8 mouse cellular contexts compared by ENCODE assay signal in the genomic region with DNA sequence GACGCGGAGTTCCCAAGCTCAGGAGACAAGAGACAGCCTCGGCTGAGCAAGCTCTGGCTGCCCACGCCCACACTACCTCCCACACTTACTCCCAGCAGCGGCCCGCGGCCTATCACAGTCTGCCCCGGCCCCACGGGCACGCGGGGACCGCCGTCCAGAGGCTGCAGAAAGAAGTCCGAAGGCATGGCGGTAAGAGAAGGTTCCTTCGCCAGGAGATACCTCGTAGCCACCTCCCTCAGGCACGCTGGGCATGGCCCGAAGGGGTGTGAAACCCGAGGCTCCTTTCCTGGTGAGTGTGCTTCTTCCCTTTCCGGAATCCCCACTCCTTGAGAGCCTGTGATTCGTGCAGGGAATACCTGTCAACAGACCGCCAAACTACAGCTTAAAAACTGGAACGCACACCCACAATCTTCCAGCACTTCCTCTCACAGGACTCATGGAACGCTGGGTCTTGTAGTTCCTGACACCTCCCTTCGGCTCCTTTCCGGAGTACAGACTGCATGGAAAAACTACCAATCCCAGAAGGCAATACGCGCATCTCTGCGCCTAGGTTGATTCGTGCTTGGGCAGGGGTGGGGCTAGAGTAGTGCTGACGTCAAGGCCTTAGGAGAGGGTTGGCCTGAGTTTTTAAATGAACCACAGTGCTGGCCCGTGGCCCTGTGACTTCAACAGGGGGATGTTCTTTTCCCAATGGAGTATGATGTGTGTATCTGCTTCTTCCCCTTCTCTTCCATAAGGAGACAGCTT. TPM values are rescaled to one million over a fixed set of nuclear protein-coding genes. Genes with fewer than 3 reads are reported as not detected.
DNase-seq lines count a peak whose midpoint lies in the region; ATAC-seq and TF ChIP-seq lines count a peak whose summit lies in the region.

A gene (minus strand): TSS at position 423 of the 747 bp plus-strand sequence.

- no peak; the same call in none of the 2 replicates for TF ChIP-seq POLR2A in testis, adult 2 months (IDR thresholded peaks at IDR 0.05; ENCODE audit: control insufficient read depth, low read depth, low read length)

- TF ChIP-seq EP300 in heart, postnatal 0 days (IDR thresholded peaks at IDR 0.05; ENCODE audit: low read depth) = no peak

- H3K4me3 ChIP-seq in E14TG2a.4 (replicated peaks; ENCODE audit: low read length) = peak within 1 kb of the TSS; percentile 93
- peak within 1 kb of the TSS; percentile 76 for H3K4me3 ChIP-seq in forebrain, embryonic 12.5 days (replicated peaks)
- peak within 1 kb of the TSS; percentile 87 for H3K4me3 ChIP-seq in heart, postnatal 0 days (ENCODE audit: low read depth, low read length)
- H3K4me3 ChIP-seq in liver, embryonic 16.5 days (ENCODE audit: low read depth, low read length) = peak within 1 kb of the TSS; percentile 88
- H3K4me3 ChIP-seq in neural tube, embryonic 13.5 days = peak within 1 kb of the TSS; percentile 67
- peak within 1 kb of the TSS; percentile 92 for H3K4me3 ChIP-seq in testis, adult 2 months (ENCODE audit: control insufficient read depth, low read depth, low read length)

- TF ChIP-seq CTCF in E14TG2a.4 (conservative IDR thresholded peaks at IDR 0.05; ENCODE audit: low read length) = no peak
- no peak for TF ChIP-seq CTCF in heart, postnatal 0 days (IDR thresholded peaks at IDR 0.05; ENCODE audit: low read depth)
- TF ChIP-seq CTCF in testis, adult 2 months (IDR thresholded peaks at IDR 0.05; ENCODE audit: control insufficient read depth, insufficient read depth, insufficient replicate concordance, low read depth, low read length) = no peak

- peak; percentile 99 for ATAC-seq in forebrain, embryonic 12.5 days (ENCODE audit: low FRiP score)
- ATAC-seq in heart, postnatal 0 days (ENCODE audit: insufficient read depth, low read depth) = peak; percentile 100
- peak; percentile 98 for ATAC-seq in liver, embryonic 16.5 days (ENCODE audit: low read depth)
- ATAC-seq in neural tube, embryonic 13.5 days (ENCODE audit: low read depth) = peak; percentile 100

- no peaks in the 10 kb centered on the region for H3K27me3 ChIP-seq in E14TG2a.4 (ENCODE audit: insufficient read depth, low read length)
- no peaks in the 10 kb centered on the region for H3K27me3 ChIP-seq in forebrain, embryonic 12.5 days
- no peaks in the 10 kb centered on the region for H3K27me3 ChIP-seq in heart, postnatal 0 days (ENCODE audit: control insufficient read depth, insufficient read depth, low read length)
- H3K27me3 ChIP-seq in liver, embryonic 16.5 days (ENCODE audit: control insufficient read depth, insufficient read depth, low read depth, low read length) = no peaks in the 10 kb centered on the region
- H3K27me3 ChIP-seq in neural tube, embryonic 13.5 days = no peaks in the 10 kb centered on the region
- no peaks in the 10 kb centered on the region for H3K27me3 ChIP-seq in testis, adult 2 months (ENCODE audit: control insufficient read depth, insufficient read depth, low read length)

- under 1% methylated on average over 33 of the region's 33 CpGs for WGBS in forebrain, embryonic 12.5 days
- WGBS in heart, postnatal 0 days = under 1% methylated on average over 33 of the region's 33 CpGs
- WGBS in liver, embryonic 16.5 days (ENCODE audit: insufficient replicate concordance) = under 1% methylated on average over 33 of the region's 33 CpGs
- under 1% methylated on average over 33 of the region's 33 CpGs for WGBS in neural tube, embryonic 13.5 days

- H3K4me2 ChIP-seq in forebrain, embryonic 12.5 days = peak within 1 kb of the TSS; percentile 95
- H3K4me2 ChIP-seq in heart, postnatal 0 days (ENCODE audit: low read depth, low read length) = peak within 1 kb of the TSS; percentile 95
- peak within 1 kb of the TSS; percentile 70 for H3K4me2 ChIP-seq in liver, embryonic 16.5 days (ENCODE audit: low read depth, low read length)
- peak within 1 kb of the TSS; percentile 94 for H3K4me2 ChIP-seq in neural tube, embryonic 13.5 days

- peak within 1 kb of the TSS; percentile 9 for H3K27ac ChIP-seq in forebrain, embryonic 12.5 days
- H3K27ac ChIP-seq in heart, postnatal 0 days (ENCODE audit: low read depth) = peak within 1 kb of the TSS; percentile 49; the same call in 1 of the 2 replicates
- H3K27ac ChIP-seq in liver, embryonic 16.5 days (ENCODE audit: low read length) = peak within 1 kb of the TSS; percentile 99
- H3K27ac ChIP-seq in neural tube, embryonic 13.5 days (replicated peaks) = peak within 1 kb of the TSS; percentile 57
- H3K27ac ChIP-seq in testis, adult 2 months (ENCODE audit: control insufficient read depth, insufficient read depth, low read depth, low read length) = peak within 1 kb of the TSS; percentile 72

- peak; percentile 97 for DNase-seq in c-Kit-positive CD71-positive TER-119-positive erythroid progenitor cells, embryonic 14.5 days (ENCODE audit: low spot score)
- DNase-seq in heart, postnatal 0 days (ENCODE audit: low spot score) = peak; percentile 100
- DNase-seq in kidney, postnatal 4 days = peak; percentile 87 to 92

- H3K4me1 ChIP-seq in E14TG2a.4 (replicated peaks; ENCODE audit: low read depth, low read length) = peaks cover 34% of the 10 kb centered on the region
- peaks cover 26% of the 10 kb centered on the region for H3K4me1 ChIP-seq in forebrain, embryonic 12.5 days
- H3K4me1 ChIP-seq in heart, postnatal 0 days (ENCODE audit: control insufficient read depth, insufficient read depth) = peaks cover 6% of the 10 kb centered on the region
- peaks cover 36% of the 10 kb centered on the region for H3K4me1 ChIP-seq in liver, embryonic 16.5 days (ENCODE audit: control insufficient read depth, low read depth, low read length)
- H3K4me1 ChIP-seq in neural tube, embryonic 13.5 days (replicated peaks) = peaks cover 23% of the 10 kb centered on the region
- peaks cover 3% of the 10 kb centered on the region; the same call in 1 of the 2 replicates for H3K4me1 ChIP-seq in testis, adult 2 months (ENCODE audit: control insufficient read depth, insufficient read depth, low read length)

- H3K9me3 ChIP-seq in E14TG2a.4 (ENCODE audit: low read length) = no peaks in the 10 kb centered on the region
- no peaks in the 10 kb centered on the region for H3K9me3 ChIP-seq in forebrain, embryonic 12.5 days
- no peaks in the 10 kb centered on the region for H3K9me3 ChIP-seq in heart, postnatal 0 days (replicated peaks; ENCODE audit: control insufficient read depth, low read length)
- no peaks in the 10 kb centered on the region for H3K9me3 ChIP-seq in liver, embryonic 16.5 days (replicated peaks; ENCODE audit: control insufficient read depth, low read length)
- no peaks in the 10 kb centered on the region for H3K9me3 ChIP-seq in neural tube, embryonic 13.5 days

- peak within 1 kb of the TSS; percentile 72 for H3K9ac ChIP-seq in forebrain, embryonic 12.5 days
- peak within 1 kb of the TSS; percentile 68 for H3K9ac ChIP-seq in heart, postnatal 0 days (replicated peaks; ENCODE audit: low read depth, low read length)
- peak within 1 kb of the TSS; percentile 92 for H3K9ac ChIP-seq in liver, embryonic 16.5 days (ENCODE audit: low read depth, low read length)
- H3K9ac ChIP-seq in neural tube, embryonic 13.5 days = peak within 1 kb of the TSS; percentile 79

- H3K36me3 ChIP-seq in E14TG2a.4 (ENCODE audit: insufficient read depth, low read length) = no peaks in the 10 kb centered on the region
- H3K36me3 ChIP-seq in forebrain, embryonic 12.5 days (replicated peaks) = no peaks in the 10 kb centered on the region
- no peaks in the 10 kb centered on the region for H3K36me3 ChIP-seq in heart, postnatal 0 days (replicated peaks; ENCODE audit: control insufficient read depth, insufficient read depth, low read length)
- H3K36me3 ChIP-seq in liver, embryonic 16.5 days (ENCODE audit: control insufficient read depth, insufficient read depth) = no peaks in the 10 kb centered on the region
- no peaks in the 10 kb centered on the region for H3K36me3 ChIP-seq in neural tube, embryonic 13.5 days
- no peaks in the 10 kb centered on the region for H3K36me3 ChIP-seq in testis, adult 2 months (ENCODE audit: control insufficient read depth, insufficient read depth, low read length)

RNA-seq across cellular contexts. Expression of the gene that starts here (rescaled TPM):
- polyA plus RNA-seq in forebrain, embryonic 12.5 days (2016; fragmentation: Nextera tagmentation; extraction: Ambion mirVana) = 15.5 and 15.6 TPM in 2 replicates
- total RNA-seq in heart, postnatal 0 days (2014; rRNA removed; ENCODE audit: low replicate concordance) = 1.6 and 2.0 TPM in 2 replicates
- 2.7 and 4.2 TPM in 2 replicates for polyA plus RNA-seq in heart, postnatal 0 days (2015; fragmentation: Nextera tagmentation; extraction: Ambion mirVana)
- polyA plus RNA-seq in liver, embryonic 16.5 days (2015; fragmentation: Nextera tagmentation; extraction: Ambion mirVana) = 13.9 and 15.4 TPM in 2 replicates
- 8.9 and 12.3 TPM in 2 replicates for polyA plus RNA-seq in neural tube, embryonic 13.5 days (2015; fragmentation: Nextera tagmentation; extraction: Ambion mirVana)
- polyA plus RNA-seq in testis, adult 2 months (2012; rRNA removed) = 3.3 and 3.8 TPM in 2 replicates

Comparison
In these comparisons a context has a peak if more than half of its experiments do, and no peak if none do; other contexts are left out.
1. Peak in every context shown above with its lines: DNase-seq, ATAC-seq, H3K4me3 ChIP-seq and H3K27ac ChIP-seq.
2. H3K27ac ChIP-seq: peak in every context shown above with its lines; median percentile 99 in liver, embryonic 16.5 days; 72 in testis, adult 2 months; 57 in neural tube, embryonic 13.5 days; 49 in heart, postnatal 0 days; 9 in forebrain, embryonic 12.5 days.